Mouse (Mus musculus) layer of hippocampus, postnatal 14 days (tissue): ENCODE data around the gene Atxn7l2. TPM values are rescaled to one million over a fixed set of nuclear protein-coding genes. Genes with fewer than 3 reads are reported as not detected.
A peak's percentile ranks its signal among the peaks of the same experiment; 100 is the strongest.

Experiments
- DNase-seq, 2 experiments: peaks; one replicate each; pipeline ENCODE4 v3.0.0; 2021 to 2022; ENCODE audit warnings: low spot score in 2 of 2, mixed read lengths in 1 of 2
- total RNA-seq, 2 experiments: library from RNA; stranded (reverse); gene quantifications; 2 replicates each; pipeline ENCODE4 v1.2.3; 2021

Atxn7l2 gene
- total RNA-seq, 2 experiments from 2014 or later = 20.9 to 24.4 TPM

DNA sequence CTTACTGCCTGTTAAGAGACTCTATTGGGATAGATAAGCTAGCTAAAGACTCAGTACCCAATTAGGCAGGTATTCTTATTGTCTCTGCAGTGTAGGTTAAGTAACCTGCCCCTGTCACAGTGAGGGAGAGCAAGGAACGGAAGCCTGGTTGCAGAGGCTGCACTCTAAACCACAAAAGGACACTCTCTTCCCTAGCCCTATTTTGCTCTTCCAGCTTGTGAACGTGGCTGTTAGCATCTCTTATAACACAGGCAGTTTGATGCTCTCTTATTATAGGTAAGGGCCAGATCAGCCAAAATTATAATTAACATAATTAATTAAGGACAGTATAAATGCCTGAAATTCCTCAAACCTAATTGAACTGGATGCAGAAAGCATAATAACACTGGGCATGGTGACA, 30.2 kb downstream of the Atxn7l2 start:
- DNase-seq = no peak

DNA sequence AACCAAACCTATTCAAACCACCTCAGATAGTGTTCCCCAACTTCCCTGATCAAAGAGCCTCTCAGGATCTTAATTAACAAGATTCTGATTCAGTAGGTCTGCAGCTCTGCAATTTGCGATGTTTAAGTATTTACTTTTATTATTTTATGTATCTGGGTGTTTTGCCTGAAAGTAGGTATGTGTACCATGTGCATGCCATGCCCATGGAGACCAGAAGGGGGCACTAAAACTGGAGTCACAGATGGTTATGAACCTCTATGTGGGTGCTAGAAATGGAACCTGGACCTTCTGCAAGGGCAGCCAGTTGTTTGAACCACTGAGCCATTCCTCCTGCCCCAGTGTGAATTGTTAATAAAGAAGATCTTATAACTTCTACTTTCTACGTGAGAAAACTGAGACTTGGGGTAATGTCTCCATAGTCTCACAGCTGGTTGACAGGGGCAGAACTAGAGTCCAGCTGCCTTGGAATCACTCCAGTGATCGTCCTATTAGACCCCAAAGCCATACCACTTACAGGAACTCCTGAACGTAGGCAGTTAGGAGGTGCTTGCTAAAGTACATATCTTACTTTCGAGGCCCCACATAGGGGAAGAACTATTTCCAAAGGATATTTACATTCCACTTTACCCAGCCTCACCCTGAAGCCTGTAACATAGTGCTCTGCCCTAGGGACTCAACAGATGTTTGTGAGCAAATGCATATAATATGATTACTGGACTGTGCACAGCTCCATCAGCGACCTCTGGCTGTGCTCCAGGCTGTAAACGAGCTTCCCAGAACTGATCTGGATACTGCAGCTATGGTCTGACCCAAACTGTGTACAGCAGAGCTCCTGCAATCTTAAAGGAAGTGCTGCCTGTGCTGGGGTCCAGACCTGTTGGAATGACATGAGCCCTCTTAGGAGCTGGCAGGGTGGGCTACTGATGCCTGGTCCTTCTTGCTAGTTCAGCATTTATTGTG, 31.7 kb downstream of the Atxn7l2 start:
- no peak for DNase-seq

DNA sequence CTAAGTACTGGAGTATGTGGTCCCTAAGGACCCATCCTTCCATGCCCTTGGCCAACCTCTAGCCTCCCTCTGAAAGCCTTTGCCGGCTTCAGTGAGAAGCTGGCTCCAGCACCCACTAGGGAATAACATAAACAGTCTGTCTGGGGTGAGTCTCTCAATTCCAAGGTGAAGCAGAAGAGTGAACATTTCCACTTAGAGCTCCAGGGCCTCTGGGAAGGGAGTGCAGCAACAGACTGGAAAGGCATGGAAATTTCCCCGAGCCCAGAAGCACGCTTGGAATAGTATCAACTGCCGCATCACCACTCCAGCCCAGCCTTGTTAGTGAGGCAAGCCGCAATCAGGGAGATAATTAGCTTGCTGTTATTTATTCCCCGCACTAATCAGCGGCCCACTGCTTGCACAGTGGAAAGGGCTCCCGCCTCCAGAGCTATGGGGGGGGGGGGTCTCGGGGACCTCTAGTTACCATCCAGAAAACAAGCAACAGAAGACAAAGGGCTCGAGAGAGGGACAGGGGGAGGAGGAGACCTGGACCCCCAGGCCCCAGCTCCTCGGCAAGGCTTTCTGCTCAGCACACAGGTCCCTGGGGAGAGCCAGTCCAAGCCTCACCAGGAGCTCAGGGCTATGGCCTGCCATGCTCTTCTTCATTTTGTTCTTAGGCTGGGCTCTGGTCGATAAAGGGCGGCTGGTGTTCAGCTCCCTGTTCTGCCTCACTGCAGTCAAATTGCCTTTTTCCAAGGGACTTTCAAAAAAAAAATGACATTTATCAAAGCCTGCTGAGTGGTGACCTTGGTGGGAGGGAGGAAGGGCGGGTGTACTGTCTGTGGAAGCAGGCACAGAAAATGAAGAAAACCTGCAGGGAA, 35.8 kb downstream of the Atxn7l2 start:
- DNase-seq = peak; percentile 76 to 92

DNA sequence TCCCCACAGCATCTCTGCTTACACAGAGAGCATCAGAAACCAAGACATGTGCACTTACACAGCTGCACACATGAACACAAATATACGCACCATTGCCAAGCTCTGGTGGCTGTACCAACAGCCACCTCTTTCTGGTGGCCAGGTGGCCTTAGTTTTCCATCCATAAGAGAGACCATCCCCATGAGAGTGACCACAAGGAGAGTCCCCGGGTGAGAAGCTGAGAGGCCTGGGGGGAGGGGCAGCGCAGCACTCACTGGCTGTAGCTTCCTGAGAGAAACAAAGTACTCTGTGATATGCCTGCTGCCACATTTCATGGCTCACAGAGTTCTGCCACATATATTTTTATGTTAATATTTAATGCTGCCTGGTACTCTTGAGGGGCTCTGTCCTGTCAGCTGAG, 41.5 kb downstream of the Atxn7l2 start:
- DNase-seq = no peak

DNA sequence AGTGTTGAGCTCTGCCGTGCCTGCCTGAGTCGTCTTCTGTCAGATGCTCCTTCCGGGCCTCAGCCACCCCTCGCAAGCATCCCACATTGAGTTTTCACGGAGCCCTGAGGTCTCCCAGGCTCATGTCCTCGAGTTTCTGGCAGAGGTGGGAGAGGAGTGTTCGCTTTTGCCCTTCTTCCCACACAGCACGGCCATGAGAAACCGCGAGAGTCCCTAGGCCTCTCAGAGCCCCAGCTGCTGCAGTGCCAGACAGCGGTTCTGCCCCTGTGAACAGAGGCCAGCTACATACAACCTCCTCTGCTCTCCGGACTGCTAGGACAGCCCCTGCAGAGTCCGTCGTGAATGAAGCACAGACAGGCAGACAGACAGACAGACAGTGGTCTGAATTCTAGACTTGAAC, 43.2 kb downstream of the Atxn7l2 start:
- DNase-seq = no peak

DNA sequence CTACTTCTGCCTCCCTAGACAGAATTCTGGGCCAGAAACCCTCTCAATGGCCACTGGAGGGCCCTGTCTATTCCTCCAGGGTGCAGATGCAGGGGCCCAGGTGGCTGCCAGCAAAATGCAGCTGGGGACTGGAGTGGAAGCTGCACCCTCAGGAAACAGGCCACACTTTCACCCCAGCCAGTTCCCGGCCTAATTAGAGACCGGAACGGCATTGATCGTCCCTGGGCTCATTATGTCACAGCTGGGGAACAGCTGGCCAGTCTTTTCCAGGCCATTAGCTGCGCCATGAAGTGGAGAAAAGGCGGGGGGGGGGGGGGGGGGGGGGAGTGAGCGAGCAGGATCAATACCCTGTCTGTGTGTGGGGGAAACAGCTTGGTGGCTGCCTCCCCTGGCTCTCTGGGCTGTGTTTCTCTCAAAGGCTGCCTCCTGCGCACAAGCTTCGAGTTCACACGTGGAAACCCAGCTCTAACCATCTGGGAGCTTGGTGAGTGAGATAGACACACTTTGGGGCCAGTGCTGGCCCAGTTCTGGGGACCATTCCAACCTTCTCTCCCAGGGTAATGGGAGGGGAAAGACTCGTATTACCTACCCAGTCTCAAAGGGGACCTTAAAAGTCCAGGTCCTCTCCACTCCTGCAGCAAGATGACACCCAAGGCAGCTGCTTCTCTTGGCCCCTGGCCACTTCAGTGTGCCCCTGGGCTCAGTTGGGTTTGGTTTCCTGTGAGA, 44.1 kb downstream of the Atxn7l2 start:
- peak; percentile 71 to 77 for DNase-seq

DNA sequence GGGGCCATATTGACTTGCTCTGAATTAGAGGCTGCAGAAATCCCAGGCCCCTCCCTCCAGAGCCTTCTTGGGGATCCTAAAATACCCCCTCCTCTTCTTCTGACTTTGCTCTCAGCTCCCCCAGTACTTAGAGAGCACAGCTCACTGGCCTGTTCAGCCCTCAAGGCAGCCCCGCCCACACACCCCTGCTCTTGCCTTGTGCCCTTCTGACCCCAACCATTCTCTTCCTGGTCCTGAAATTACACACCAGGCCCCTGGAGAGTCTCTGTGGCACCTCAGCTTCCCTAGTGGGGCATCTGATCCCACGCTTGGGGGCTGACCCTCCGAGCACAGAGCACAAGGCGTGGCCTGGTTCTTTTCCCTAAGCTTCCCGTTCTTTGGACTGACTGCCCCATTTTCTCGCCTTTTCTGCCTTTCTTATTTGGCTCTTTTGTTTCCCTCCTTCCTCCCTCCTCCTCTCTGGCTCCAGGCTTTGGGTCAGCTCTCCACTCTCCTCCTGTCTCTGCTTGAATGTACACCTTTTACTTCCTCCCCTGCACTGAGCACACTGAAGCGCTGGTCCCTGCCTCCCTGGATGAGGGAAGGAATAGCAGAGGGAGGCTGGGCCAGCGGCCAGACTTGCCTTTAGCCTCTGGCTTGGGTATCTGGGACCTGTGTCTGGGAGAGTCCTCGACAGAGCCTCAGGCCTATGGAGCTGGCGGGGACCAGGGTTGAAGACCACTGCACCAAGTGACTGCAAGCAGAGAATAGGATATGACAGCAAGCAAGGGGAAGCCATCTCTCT, 45.0 kb downstream of the Atxn7l2 start:
- no peak for DNase-seq

DNA sequence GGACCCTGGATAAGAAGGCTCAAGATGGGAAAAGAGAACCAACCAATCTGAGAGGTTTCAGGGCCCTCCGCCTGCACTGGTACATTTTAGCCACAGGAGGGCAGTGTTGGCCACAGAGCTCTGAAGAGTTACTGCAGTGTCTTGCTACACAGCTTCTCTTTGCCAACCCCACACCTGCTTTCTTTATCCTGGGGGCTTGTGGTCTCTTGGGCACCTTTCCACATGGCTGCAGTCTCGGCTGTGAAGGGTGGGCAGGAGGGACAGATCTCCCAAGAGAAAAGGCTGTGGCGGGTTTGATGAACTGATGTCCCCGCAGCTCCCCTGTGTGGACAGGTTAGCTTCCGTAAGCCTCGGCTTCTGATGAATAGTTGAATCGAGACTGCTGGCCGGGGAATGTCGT, 45.9 kb downstream of the Atxn7l2 start:
- DNase-seq = peak; percentile 91 to 92

DNA sequence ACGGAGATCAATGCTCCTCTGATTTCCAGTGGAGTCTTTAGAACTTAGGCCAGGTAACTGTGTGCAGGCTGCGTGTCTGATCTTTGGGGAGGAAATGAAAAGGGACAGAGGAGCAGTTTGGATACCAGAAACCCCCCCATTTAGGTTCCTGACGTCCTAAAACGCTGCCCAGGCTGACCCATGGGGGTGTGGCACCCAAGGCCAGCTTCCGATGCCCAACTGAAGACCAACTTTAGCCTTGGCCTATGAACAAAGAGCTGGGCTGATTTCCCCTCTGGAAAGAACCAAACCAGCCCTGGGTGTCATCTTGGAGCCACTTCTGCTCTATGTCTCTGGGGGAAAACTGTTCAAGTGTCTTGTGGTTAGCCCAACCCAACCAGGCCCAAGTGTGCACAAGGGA, 46.6 kb downstream of the Atxn7l2 start:
- DNase-seq = no peak

DNA sequence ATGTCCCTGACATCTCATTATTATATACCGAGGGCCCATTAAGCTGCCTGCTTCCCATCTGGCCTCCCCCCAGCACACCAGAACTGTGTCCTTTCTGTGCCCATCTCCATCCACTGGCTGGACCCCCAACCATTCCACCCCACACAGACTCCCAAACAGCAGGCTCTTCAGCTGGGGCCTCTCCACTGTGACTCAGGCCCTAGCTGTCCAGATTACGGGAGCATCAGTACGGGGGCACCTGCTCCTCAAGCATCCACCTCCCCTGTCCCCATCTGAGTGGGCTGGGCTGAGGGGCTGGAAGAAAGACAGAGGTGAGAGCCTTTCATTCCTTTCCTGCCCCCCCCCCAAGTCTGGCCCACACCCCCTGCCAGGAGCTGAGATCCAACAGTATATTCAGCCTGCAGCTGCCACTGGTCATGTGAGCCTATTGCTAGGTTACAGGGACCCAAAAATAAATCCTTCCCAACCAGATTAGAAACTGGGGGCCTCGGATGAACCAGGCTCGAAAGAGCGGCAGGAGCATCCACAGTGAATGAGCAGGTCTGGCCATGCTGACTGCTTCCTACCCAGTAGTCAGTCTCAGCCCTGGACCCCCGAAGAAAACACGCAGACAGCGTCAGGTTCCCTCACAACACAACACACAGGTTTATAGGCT, 52.2 kb downstream of the Atxn7l2 start:
- DNase-seq = peak in 1 of 2 experiments; percentile 78

DNA sequence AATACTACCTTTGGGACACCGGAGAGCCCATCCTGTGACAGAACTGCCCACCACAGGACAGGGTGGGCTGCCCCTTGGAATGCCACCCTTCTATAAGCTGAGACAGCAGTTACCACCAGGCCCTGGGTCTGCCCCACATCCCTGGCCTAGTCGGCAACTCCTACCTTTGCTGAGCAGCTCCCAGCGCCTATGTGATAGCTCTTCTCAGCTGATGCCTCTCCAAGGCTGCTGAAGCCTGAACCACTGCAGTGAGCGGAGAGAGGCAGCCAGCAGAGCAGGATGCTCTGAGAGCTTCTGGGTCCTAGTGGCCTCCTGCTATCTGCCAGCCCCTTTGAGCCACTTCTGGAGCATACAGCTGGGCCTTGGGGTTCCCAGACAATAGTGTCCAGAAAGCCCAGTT, 56.1 kb downstream of the Atxn7l2 start, which contains the start of gene Gpr61:
Gene Gpr61 (minus strand): TSS at position 227 of the 400 bp plus-strand sequence.
- peak in 1 of 2 experiments; percentile 76 for DNase-seq

DNA sequence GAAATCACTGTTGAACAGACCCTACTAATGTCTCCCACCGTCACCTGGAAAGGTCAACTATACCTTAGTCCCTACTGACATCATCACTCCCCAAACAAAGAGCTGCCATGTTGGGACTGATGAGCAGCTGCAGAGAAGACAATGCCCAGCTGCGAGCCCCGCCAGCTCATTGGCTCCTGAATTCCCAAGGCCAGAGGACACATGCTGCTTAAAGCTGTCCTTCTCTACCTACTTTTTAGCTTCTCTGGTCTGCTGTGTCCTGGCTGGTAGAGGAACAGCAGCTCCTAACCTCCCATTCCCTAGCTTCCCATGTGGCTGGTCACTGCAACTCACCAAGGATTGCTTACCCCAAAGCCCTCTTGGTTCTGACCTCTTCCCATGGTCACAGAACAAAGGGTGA, 58.4 kb downstream of the Atxn7l2 start:
- no peak for DNase-seq

Other genes with a start within 250 kb of the Atxn7l2 start
- gene Gstm3, start 241.7 kb downstream of the Atxn7l2 start, total RNA-seq = not detected
- 1 to 10 TPM; 2.2 to 4.0 TPM for gene Gstm2, start 224.5 kb downstream of the Atxn7l2 start, total RNA-seq
- 100 to 1,000 TPM; 151 to 159 TPM for gene Gstm1, start 193.0 kb downstream of the Atxn7l2 start, total RNA-seq
- gene Gstm4, start 166.0 kb downstream of the Atxn7l2 start, total RNA-seq = 10 to 100 TPM; 11.3 to 13.2 TPM
- gene Ampd2, start 124.3 kb downstream of the Atxn7l2 start, total RNA-seq = 10 to 100 TPM; 55.6 to 58.8 TPM
- not detected for gene Gnat2, start 118.1 kb downstream of the Atxn7l2 start, total RNA-seq
- gene Gnai3, start 64.8 kb downstream of the Atxn7l2 start, total RNA-seq = 10 to 100 TPM; 38.1 to 44.4 TPM
- gene Gpr61, start 56.1 kb downstream of the Atxn7l2 start, total RNA-seq = 10 to 100 TPM; 14.4 to 15.2 TPM
- gene Amigo1, start 24.6 kb downstream of the Atxn7l2 start, total RNA-seq = 10 to 100 TPM; 47.2 to 49.0 TPM
- gene Cyb561d1, start 9.7 kb downstream of the Atxn7l2 start, total RNA-seq = 10 to 100 TPM; 11.5 to 12.4 TPM
- gene Sypl2, start 15.7 kb upstream of the Atxn7l2 start, total RNA-seq = 1 to 10 TPM; 1.8 to 2.6 TPM
- 10 to 100 TPM; 77.2 to 80.1 TPM for gene Psma5, start 46.0 kb upstream of the Atxn7l2 start, total RNA-seq
- gene Sort1, start 73.1 kb upstream of the Atxn7l2 start, total RNA-seq = 100 to 1,000 TPM; 255 to 268 TPM
- under 1 TPM in 1 of 2 experiments, not detected in 1; 0.94 TPM for gene Mybphl, start 154.0 kb upstream of the Atxn7l2 start, total RNA-seq
- 10 to 100 TPM; 12.6 to 12.9 TPM for gene Psrc1, start 172.9 kb upstream of the Atxn7l2 start, total RNA-seq
- gene Celsr2, start 204.6 kb upstream of the Atxn7l2 start, total RNA-seq = 100 to 1,000 TPM; 184 to 194 TPM
- 100 to 1,000 TPM; 199 to 200 TPM for gene Sars, start 234.3 kb upstream of the Atxn7l2 start, total RNA-seq